Mouse (Mus musculus) midbrain, postnatal 0 days (tissue): Measurements from ENCODE around the gene Zdhhc7. TPM values are rescaled to one million over a fixed set of nuclear protein-coding genes. Genes with fewer than 3 reads are reported as not detected.

Experiments
- ATAC-seq: fragments of 200-750 bp; cut with Nextera tagmentation; 2 replicates; pipeline ENCODE4 v1.8.0; 2017; ENCODE audit warnings: moderate number of reproducible peaks, mild to moderate bottlenecking, moderate TSS enrichment, moderate library complexity; ENCODE audit not compliant: low FRiP score
- DNase-seq: peaks from one replicate; pipeline ENCODE4 v3.0.0-alpha.2; 2015; ENCODE audit warnings: low spot score
- H3K27ac ChIP-seq: fragments of 300-500 bp; sonication (generic); 2 replicates; pipeline ENCODE4 v1.5.1; 2014; ENCODE audit warnings: low read depth, mild to moderate bottlenecking, low read length, mixed read lengths
- H3K27me3 ChIP-seq: fragments of 300-500 bp; sonication (generic); 2 replicates; pipeline ENCODE4 v1.6.1; 2014; ENCODE audit warnings: low read length, control low read depth, mixed read lengths; ENCODE audit not compliant: insufficient read depth
- H3K36me3 ChIP-seq: fragments of 300-500 bp; sonication (generic); 2 replicates; pipeline ENCODE4 v1.6.1; 2014; ENCODE audit warnings: low read length, control low read depth, mixed read lengths; ENCODE audit not compliant: insufficient read depth
- H3K4me1 ChIP-seq: fragments of 300-500 bp; sonication (generic); 2 replicates; pipeline ENCODE4 v1.6.1; 2014; ENCODE audit warnings: mild to moderate bottlenecking, control low read depth, antibody characterized with exemption, low read length, mixed read lengths; ENCODE audit not compliant: insufficient read depth
- H3K4me2 ChIP-seq: fragments of 300-500 bp; sonication (generic); 2 replicates; pipeline ENCODE4 v1.6.1; 2014; ENCODE audit warnings: low read depth, mild to moderate bottlenecking, low read length, mixed read lengths; ENCODE audit not compliant: poor library complexity, severe bottlenecking
- H3K4me3 ChIP-seq: fragments of 300-500 bp; sonication (generic); 2 replicates; pipeline ENCODE4 v1.5.1; 2014; ENCODE audit warnings: low read depth, mild to moderate bottlenecking, low read length, moderate library complexity
- H3K9ac ChIP-seq: fragments of 300-500 bp; sonication (generic); replicated peaks from 2 replicates; pipeline ENCODE4 v1.6.1; 2014; ENCODE audit warnings: mild to moderate bottlenecking, low read length, moderate library complexity, mixed read lengths; ENCODE audit not compliant: poor library complexity, severe bottlenecking
- H3K9me3 ChIP-seq: fragments of 300-500 bp; sonication (generic); 2 replicates; pipeline ENCODE4 v1.6.1; 2016; ENCODE audit warnings: low read length, control low read depth
- CTCF ChIP-seq: IDR thresholded peaks from 2 replicates; pipeline ENCODE4 v1.5.1; 2016; ENCODE audit warnings: antibody characterized with exemption, mild to moderate bottlenecking
- WGBS: fragments of 180-500 bp; shearing (Covaris S2); extraction: QIAGEN DNeasy Blood & Tissue Kit; methylation state at CpG from one replicate; pipeline ENCODE4 v1.1.7; 2014; 5-methylcytosine and 5-hydroxymethylcytosine counted together
- polyA plus RNA-seq: library from polyadenylated mRNA; unstranded; fragments of >200 nt; fragmentation: Nextera tagmentation; extraction: Ambion mirVana; gene quantifications from 2 replicates; pipeline ENCODE4 v1.2.1, GENCODE M21; 2015
- total RNA-seq: library from RNA; depleted of rRNA; stranded (reverse); fragments of >200 nt; gene quantifications from 2 replicates; pipeline ENCODE4 v1.2.3, GENCODE M21; 2014

The Zdhhc7 gene
- total and polyA plus RNA-seq, 2 experiments from 2014 or later: 24.6 to 40.8 TPM

GRCm38 (mm10) chr8:120126357-120127161 lies 25.3 kb upstream of the Zdhhc7 start:
- Histone ChIP-seq H3K4me2 (no peak overlapping the region), H3K27me3 (no peaks in the 10 kb centered on the region), H3K27ac (no peak overlapping the region), H3K4me3 (no peak overlapping the region), H3K4me1 (peaks cover 6% of the 10 kb centered on the region; the same call in 1 of the 2 replicates), H3K36me3 (no peaks in the 10 kb centered on the region), H3K9ac (0 out of 2 replicates have a peak overlapping the region, but pooled peaks have one; percentile 24), H3K9me3 (no peaks in the 10 kb centered on the region)
- ATAC-seq: no peak
- TF ChIP-seq CTCF: no peak
- WGBS: 30% methylated on average over 14 of the region's 14 CpGs
- DNase-seq: no peak

GRCm38 (mm10) chr8:120124836-120125389 lies 23.6 kb upstream of the Zdhhc7 start:
- Histone ChIP-seq H3K4me3 (no peak overlapping the region), H3K27me3 (no peaks in the 10 kb centered on the region), H3K9ac (no peak overlapping the region), H3K4me1 (peaks cover 6% of the 10 kb centered on the region; the same call in 1 of the 2 replicates), H3K36me3 (no peaks in the 10 kb centered on the region), H3K27ac (no peak overlapping the region), H3K9me3 (no peaks in the 10 kb centered on the region), H3K4me2 (no peak overlapping the region)
- peak; percentile 76 for DNase-seq
- peak; percentile 81 for ATAC-seq
- TF ChIP-seq CTCF: no peak
- 25% methylated on average over 7 of the region's 7 CpGs for WGBS

GRCm38 (mm10) chr8:120124261-120124660 lies 23.0 kb upstream of the Zdhhc7 start:
- Histone ChIP-seq H3K9me3 (no peaks in the 10 kb centered on the region), H3K4me1 (peaks cover 6% of the 10 kb centered on the region; the same call in 1 of the 2 replicates), H3K4me3 (no peak overlapping the region), H3K9ac (no peak overlapping the region), H3K36me3 (no peaks in the 10 kb centered on the region), H3K4me2 (no peak overlapping the region), H3K27me3 (no peaks in the 10 kb centered on the region), H3K27ac (no peak overlapping the region)
- WGBS: 58% methylated on average over 6 of the region's 6 CpGs
- TF ChIP-seq CTCF: no peak
- DNase-seq (no peak), ATAC-seq (no peak)

GRCm38 (mm10) chr8:120120951-120121350 lies 19.7 kb upstream of the Zdhhc7 start:
- no peak overlapping the region for H3K4me3 ChIP-seq
- H3K4me1 ChIP-seq: no peaks in the 10 kb centered on the region; the same call in 1 of the 2 replicates
- no peaks in the 10 kb centered on the region for H3K9me3 ChIP-seq
- H3K27ac ChIP-seq: no peak overlapping the region
- DNase-seq (no peak), ATAC-seq (no peak)
- H3K4me2 ChIP-seq: no peak overlapping the region
- 75% methylated on average over 5 of the region's 5 CpGs for WGBS
- no peaks in the 10 kb centered on the region for H3K36me3 ChIP-seq
- no peak for TF ChIP-seq CTCF
- no peak overlapping the region for H3K9ac ChIP-seq
- no peaks in the 10 kb centered on the region for H3K27me3 ChIP-seq

GRCm38 (mm10) chr8:120119931-120120330 lies 18.6 kb upstream of the Zdhhc7 start:
- no peak for TF ChIP-seq CTCF
- no peak for ATAC-seq

GRCm38 (mm10) chr8:120119429-120119828 lies 18.1 kb upstream of the Zdhhc7 start:
- Histone ChIP-seq H3K4me2 (no peak overlapping the region), H3K36me3 (no peaks in the 10 kb centered on the region), H3K27me3 (no peaks in the 10 kb centered on the region), H3K4me1 (no peaks in the 10 kb centered on the region; the same call in 1 of the 2 replicates), H3K9me3 (no peaks in the 10 kb centered on the region), H3K4me3 (no peak overlapping the region), H3K27ac (no peak overlapping the region), H3K9ac (no peak overlapping the region)
- 63% methylated on average over 3 of the region's 3 CpGs for WGBS
- DNase-seq: no peak
- no peak for ATAC-seq
- TF ChIP-seq CTCF: no peak

More at GRCm38 (mm10) chr8:120119931-120120330, 18.6 kb upstream of the Zdhhc7 start:
- Histone ChIP-seq H3K4me3 (no peak overlapping the region), H3K4me2 (no peak overlapping the region), H3K36me3 (no peaks in the 10 kb centered on the region), H3K9me3 (no peaks in the 10 kb centered on the region), H3K27me3 (no peaks in the 10 kb centered on the region), H3K9ac (no peak overlapping the region), H3K4me1 (no peaks in the 10 kb centered on the region; the same call in 1 of the 2 replicates), H3K27ac (no peak overlapping the region)
- 71% methylated on average over 6 of the region's 6 CpGs for WGBS
- no peak for DNase-seq
